Mouse (Mus musculus): ENCODE measurements around the gene Arxes2.

The Arxes2 gene

DNA sequence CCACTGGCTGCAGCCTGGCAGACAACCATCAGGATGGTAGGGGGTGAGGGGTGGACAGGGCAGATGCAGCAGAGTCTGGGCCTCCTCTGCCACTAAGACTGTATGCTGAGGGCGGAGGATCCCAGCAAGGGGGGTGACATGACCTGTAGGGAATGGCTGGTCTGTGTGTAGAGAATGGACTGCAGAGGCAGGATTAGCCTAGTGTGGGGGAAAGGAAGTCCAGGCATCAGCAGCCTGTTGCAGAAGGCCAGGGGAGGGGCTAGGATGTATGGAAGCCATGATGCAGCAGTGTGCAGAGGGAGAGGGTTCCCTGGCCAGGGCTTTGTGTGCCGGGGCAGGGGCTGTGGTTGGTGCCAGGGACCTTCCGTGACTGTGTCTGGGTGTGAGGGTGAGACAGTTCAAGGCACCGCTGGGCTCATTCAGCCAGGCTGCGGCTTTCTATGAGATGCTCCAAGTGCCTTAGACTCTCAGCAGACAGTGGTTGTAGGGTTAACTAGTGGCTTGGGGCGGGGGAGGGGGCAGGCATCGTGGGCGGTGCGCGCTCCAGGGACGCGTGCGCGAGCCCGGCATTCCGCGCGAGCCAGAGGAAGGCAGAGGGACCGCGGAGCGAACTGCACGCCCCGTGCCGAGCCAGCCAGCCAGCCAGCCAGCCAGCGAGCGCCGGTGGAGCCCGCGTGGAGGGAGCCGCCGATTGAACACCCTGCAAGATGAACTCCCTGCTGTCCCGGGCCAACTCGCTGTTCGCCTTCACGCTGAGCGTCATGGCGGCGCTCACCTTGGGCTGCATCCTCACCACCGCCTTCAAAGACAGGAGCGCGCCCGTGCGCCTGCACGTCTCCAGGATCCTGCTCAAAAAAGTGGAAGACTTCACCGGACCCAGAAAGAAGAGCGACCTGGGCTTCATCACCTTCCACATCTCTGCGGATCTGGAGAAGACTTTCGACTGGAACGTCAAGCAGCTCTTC is 39.5 kb downstream of the Arxes2 start, which contains the start of gene Arxes1:
Arxes1 (plus strand) TSS at position 569 of the 965 bp plus-strand sequence.
- DNase-seq (ENCODE audit: low read depth, low spot score), result peak; percentile 9

DNA sequence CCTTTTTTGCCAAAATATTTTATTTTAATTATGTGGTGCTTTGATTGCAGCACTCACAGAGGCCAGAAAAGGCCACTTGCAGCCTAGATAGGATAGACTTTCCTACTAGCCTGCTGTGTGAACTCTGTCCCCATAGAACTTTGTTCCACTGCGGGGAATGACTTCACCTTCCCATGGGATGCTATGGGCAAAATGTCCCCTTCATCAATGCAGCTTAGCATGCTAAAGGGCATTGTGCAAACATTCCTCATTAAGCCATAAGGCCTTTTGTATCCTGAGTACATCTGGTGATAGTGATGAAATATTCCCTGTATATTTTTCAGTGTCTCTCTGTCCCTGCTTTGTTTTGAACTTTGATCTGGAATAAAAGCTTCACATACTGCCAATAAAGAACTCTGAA is 50.1 kb downstream of the Arxes2 start:
- DNase-seq (ENCODE audit: low read depth, low spot score), result no peak

All from retina, postnatal 7 days (tissue).